Mouse (Mus musculus): ENCODE results near the gene Spata6.

Spata6 gene

GRCm38 (mm10) chr4:111838882-111839281, 119.1 kb downstream of the Spata6 start:
- no peak for DNase-seq (ENCODE audit: low spot score in 2 of 2)

- no peak for DNase-seq (ENCODE audit: low spot score in 2 of 2)
These were observed 132.8 kb downstream of the Spata6 start for GRCm38 (mm10) chr4:111852626-111853025.

DNA sequence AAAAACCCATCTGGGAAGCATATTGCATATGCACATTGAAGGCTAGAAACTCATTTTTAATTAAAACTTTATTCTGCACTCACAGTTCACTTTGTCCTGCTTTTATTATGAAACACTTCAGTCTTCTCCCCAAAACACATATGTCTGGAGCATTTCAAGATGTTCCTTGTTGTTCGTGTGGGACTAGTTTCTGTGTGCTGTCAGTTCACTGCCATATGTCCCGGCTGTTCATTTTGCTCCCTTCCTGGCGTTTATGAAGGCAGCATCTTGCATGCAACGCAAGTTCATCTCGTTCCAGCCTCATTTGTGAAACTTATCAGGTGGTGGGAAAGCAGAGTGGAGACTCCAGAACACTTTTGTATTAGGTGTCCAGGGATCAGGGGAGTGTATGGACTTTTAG, 146.9 kb downstream of the Spata6 start:
- no peak for DNase-seq (ENCODE audit: low spot score in 2 of 2)

GRCm38 (mm10) chr4:111867743-111868401, 148.1 kb downstream of the Spata6 start:
- no peak for DNase-seq (ENCODE audit: low spot score in 2 of 2)

Measured in spleen, postnatal 14 days (tissue).